Mouse (Mus musculus) adrenal gland, postnatal 4 days (tissue): ENCODE measurements around the gene Tinagl1. TPM values are rescaled to one million over a fixed set of nuclear protein-coding genes. Genes with fewer than 3 reads are reported as not detected.
A peak's percentile ranks its signal among the peaks of the same experiment; 100 is the strongest.

ENCODE experiments used
- DNase-seq, 2 experiments: peaks; one replicate each; pipeline ENCODE4 v3.0.0; 2021 to 2022; ENCODE audit warnings: low spot score in 2 of 2, mixed read lengths in 2 of 2
- total RNA-seq, 2 experiments: library from RNA; stranded (reverse); gene quantifications; 2 replicates each; pipeline ENCODE4 v1.2.3; 2021

Tinagl1 gene
- total RNA-seq, 2 experiments from 2014 or later = 70.0 to 74.0 TPM

GRCm38 (mm10) chr4:130148405-130148804 lies 26.5 kb downstream of the Tinagl1 start:
- no peak for DNase-seq

- DNase-seq = peak in 1 of 2 experiments; percentile 36
Measured at GRCm38 (mm10) chr4:130141786-130142185, 33.1 kb downstream of the Tinagl1 start.

- no peak for DNase-seq
Measured at GRCm38 (mm10) chr4:130140992-130141402, 33.9 kb downstream of the Tinagl1 start.

- DNase-seq = no peak
Measured at GRCm38 (mm10) chr4:130139214-130139492, 35.8 kb downstream of the Tinagl1 start, which contains the start of gene Hcrtr1. Hcrtr1 (minus strand) TSS chr4:130139359.

GRCm38 (mm10) chr4:130138441-130139213 lies 36.3 kb downstream of the Tinagl1 start:
- peak; percentile 51 to 65 for DNase-seq

GRCm38 (mm10) chr4:130133399-130133798 lies 41.5 kb downstream of the Tinagl1 start:
- DNase-seq = no peak

GRCm38 (mm10) chr4:130131448-130132105 lies 43.3 kb downstream of the Tinagl1 start:
- no peak for DNase-seq

GRCm38 (mm10) chr4:130130641-130131350 lies 44.1 kb downstream of the Tinagl1 start:
- DNase-seq = no peak

GRCm38 (mm10) chr4:130130082-130130481 lies 44.8 kb downstream of the Tinagl1 start:
- DNase-seq = no peak

- DNase-seq = no peak
Measured at GRCm38 (mm10) chr4:130128907-130129306, 46.0 kb downstream of the Tinagl1 start.

GRCm38 (mm10) chr4:130125935-130126334 lies 49.0 kb downstream of the Tinagl1 start:
- no peak for DNase-seq

- no peak for DNase-seq
Measured at GRCm38 (mm10) chr4:130125164-130125563, 49.8 kb downstream of the Tinagl1 start.

GRCm38 (mm10) chr4:130124110-130124509 lies 50.8 kb downstream of the Tinagl1 start:
- no peak for DNase-seq

GRCm38 (mm10) chr4:130123020-130123419 lies 51.9 kb downstream of the Tinagl1 start:
- no peak for DNase-seq

- no peak for DNase-seq
Measured at GRCm38 (mm10) chr4:130121560-130121959, 53.4 kb downstream of the Tinagl1 start.

- DNase-seq = no peak
Measured at GRCm38 (mm10) chr4:130120752-130121151, 54.2 kb downstream of the Tinagl1 start.

Other genes with a start within 250 kb of the Tinagl1 start
- gene Spocd1, start 245.9 kb downstream of the Tinagl1 start, total RNA-seq = under 1 TPM; 0.62 to 0.64 TPM
- 10 to 100 TPM; 41.2 to 43.1 TPM for gene Adgrb2, start 190.3 kb downstream of the Tinagl1 start, total RNA-seq
- gene Col16a1, start 127.3 kb downstream of the Tinagl1 start, total RNA-seq = 10 to 100 TPM; 62.1 to 69.1 TPM
- gene Pef1, start 72.6 kb downstream of the Tinagl1 start, total RNA-seq = 10 to 100 TPM; 63.6 to 65.1 TPM
- gene Hcrtr1, start 35.8 kb downstream of the Tinagl1 start, total RNA-seq = 1 to 10 TPM; 1.2 to 1.8 TPM
- not detected for gene Gm853, start 47.3 kb upstream of the Tinagl1 start, total RNA-seq
- gene Serinc2, start 104.1 kb upstream of the Tinagl1 start, total RNA-seq = 1 to 10 TPM; 2.5 to 4.2 TPM
- gene Fabp3, start 133.5 kb upstream of the Tinagl1 start, total RNA-seq = 10 to 100 TPM; 27.0 to 37.9 TPM
- not detected for gene Gm10570, start 133.6 kb upstream of the Tinagl1 start, total RNA-seq
- 10 to 100 TPM; 32.3 to 34.9 TPM for gene Zcchc17, start 184.8 kb upstream of the Tinagl1 start, total RNA-seq
- 10 to 100 TPM; 56.5 to 61.0 TPM for gene Snrnp40, start 185.0 kb upstream of the Tinagl1 start, total RNA-seq